Mouse (Mus musculus) common myeloid progenitor, adult 5-6 weeks (primary cell): ENCODE measurements around the gene Evi2. TPM values are rescaled to one million over a fixed set of nuclear protein-coding genes. Genes with fewer than 3 reads are reported as not detected.

Experiments used
- total RNA-seq: library from RNA; stranded (forward); fragments of 200-1000, 187-1606 nt; gene quantifications from 2 replicates; pipeline ENCODE4 v1.2.3, GENCODE M21; 2017

Gene Evi2
- total RNA-seq, 1 experiment from 2014 or later, result 6.3 TPM

Other genes with a start within 250 kb of the Evi2 start
- not detected in 2 replicates for gene Gm9964, start 233.7 kb downstream of the Evi2 start, total RNA-seq
- 16.1 and 17.5 TPM in 2 replicates for gene Nf1, start 190.9 kb downstream of the Evi2 start, total RNA-seq
- gene Omg, start 26.5 kb downstream of the Evi2 start, total RNA-seq, result 0.64 TPM in 1 of 2 replicates, not detected in the other
- gene Evi2b, start 6.8 kb downstream of the Evi2 start, total RNA-seq, result 70.6 and 70.8 TPM in 2 replicates
- 13.5 and 21.6 TPM in 2 replicates for gene Evi2a, start within 50 bp of the Evi2 start, total RNA-seq
- 1.5 and 1.9 TPM in 2 replicates for gene Rab11fip4, start 60.6 kb upstream of the Evi2 start, total RNA-seq